Mouse (Mus musculus): ENCODE data around the gene Atp1b1.

Atp1b1 gene

DNA sequence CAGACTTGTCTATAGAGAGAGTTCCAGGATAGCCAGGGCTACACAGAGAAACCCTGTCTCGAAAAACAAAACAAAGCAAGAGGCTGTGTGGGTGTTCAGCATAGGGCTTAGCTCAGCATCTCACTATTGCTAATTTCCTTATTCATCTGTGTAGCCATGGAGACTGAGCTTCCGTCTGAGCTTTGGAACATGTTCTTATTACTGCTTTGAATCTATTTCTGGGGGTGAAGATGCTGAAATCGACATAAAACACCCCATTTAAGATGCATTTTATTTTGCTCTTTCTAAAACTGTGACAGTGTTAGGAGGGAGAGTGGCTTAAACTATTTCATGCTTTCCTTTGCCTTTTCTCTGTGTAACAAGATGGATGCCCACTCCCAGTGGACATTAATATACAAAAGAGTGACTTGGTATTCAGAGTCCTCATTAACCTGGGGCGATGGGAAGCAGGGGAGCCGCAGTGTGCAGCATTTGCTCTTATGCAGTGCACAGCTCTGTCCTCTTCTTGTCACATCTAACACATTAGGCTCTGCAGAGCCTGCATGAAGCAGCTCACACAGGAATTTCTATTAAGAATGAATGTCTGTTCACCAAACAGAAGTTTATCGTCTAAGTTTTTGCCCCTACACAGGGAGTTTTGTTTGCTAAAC lies 62.9 kb downstream of the Atp1b1 start:
- DNase-seq (ENCODE audit: low read depth, low spot score), result no peak

- no peak for DNase-seq (ENCODE audit: low read depth, low spot score)
These were observed 66.0 kb downstream of the Atp1b1 start for GRCm38 (mm10) chr1:164392176-164392575.

DNA sequence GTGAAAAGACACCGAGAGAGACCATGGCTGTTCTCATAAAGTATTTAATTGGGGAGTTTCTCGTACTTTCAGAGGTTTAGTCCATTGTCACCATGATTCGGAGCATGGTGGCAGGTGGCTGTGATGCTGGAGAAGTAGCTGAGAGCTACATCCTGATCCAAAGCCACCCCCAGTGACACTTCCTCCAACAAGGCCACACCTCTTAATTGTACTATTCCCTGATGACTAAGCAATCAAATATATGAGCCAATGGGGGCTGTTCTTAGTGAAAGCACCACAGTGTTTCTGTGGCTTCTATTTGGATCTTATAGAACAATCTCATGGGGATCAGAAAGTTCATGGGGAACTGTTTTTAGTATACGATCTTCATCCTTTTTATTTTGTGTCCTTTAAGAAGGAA lies 68.4 kb downstream of the Atp1b1 start:
- DNase-seq (ENCODE audit: low read depth, low spot score), result no peak
